Mouse (Mus musculus) frontal cortex, postnatal 10 days (tissue): Measurements from ENCODE around the gene Kcnip3.

Experiments
- DNase-seq, 2 experiments: peaks; one replicate each; pipeline ENCODE4 v3.0.0; 2022; ENCODE audit warnings: low spot score in 2 of 2, mixed read lengths in 1 of 2

Gene Kcnip3

DNA sequence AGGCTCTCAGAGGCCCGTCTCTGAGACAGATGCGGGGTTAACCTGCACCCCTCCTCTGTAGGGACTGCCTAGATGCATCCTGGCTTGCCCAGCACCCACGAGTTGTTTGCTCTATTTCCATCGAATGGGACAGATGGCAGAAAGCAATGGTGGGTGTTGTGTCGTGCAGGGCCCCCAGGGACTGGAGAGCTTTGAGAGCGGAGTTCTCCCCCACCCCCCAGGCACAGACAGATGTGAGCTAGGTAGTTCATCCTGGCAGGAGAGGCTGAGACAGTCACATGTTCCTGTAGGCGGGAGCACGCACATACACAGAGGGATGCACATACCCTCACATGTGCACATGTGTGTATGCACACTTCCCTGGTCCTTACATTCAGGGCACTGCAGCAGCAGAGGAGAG, 4.8 kb downstream of the Kcnip3 start:
- peak in 1 of 2 experiments; percentile 69 for DNase-seq

GRCm38 (mm10) chr2:127514380-127515124, 7.3 kb downstream of the Kcnip3 start:
- no peak for DNase-seq

DNA sequence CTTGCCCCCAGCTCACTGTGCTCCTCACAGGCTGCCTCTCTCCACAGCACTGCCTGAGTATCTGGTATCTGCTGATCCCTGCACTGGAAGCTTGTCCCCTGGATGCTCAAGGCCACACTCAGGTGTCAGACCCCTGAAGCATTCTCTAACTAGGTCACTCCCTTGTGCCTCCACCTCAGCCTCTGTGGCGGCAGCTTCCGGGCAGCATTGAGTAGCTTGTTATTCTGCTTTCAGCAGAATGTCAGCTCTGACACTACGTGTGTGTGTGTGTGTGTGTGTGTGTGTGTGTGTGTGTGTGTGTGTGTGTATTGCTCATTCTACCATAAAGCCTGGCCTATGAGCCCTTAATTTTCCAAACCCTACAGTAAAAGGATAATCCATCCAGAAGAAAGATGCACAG, 8.7 kb downstream of the Kcnip3 start:
- DNase-seq: no peak

DNA sequence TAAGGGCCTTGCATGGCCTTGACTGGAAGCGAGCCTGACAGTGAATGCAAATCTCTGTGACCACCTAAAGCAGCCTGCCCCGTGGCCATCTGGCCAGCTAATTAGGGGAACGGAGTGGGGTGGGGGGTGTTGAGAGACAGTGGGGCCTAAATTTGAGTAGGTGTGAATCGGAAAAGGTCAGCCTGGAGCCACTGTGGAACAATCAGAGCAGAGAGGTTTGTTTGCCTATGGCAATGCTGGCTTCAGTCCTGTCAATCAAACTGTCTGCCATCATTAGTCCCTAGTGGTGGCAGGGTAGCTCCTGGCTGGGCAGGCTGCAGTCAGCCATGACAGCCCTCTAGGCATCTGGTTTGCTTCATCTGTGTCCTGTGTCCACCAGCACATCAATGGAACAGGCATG, 10.5 kb downstream of the Kcnip3 start:
- DNase-seq: no peak

DNA sequence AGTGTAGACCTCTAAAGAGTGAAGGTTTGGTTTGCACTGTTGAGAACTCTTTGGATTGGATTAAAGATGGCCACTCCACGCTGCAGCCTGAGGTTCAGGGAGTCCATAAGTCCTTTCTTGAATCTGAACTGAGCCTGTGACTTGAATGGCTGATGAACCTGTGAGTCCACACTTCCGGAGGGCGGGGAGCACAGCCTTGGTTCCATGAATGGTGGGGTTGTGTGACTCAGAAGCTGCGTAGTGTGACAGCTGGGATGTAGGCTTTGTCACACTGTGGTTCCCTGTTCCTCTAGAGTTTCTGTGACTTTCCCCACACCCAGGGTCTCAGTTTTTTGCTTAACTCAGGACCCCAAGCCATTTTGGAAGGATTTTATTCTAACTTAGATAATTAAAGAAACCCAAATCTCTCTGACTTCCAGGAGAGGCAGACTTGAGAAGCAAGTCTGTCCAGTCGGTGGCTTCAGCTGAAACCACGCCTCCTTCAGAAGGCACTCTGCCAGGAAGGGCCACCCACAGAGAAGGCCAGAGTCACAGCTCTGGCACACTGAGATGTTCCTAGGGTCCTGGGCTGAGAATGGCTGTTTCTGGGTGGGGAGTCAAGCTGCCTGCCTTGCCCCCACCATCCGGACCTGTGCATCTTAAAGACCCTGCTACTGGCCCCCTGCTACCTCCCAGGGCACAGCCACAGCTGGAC, 13.8 kb downstream of the Kcnip3 start:
- no peak for DNase-seq

DNA sequence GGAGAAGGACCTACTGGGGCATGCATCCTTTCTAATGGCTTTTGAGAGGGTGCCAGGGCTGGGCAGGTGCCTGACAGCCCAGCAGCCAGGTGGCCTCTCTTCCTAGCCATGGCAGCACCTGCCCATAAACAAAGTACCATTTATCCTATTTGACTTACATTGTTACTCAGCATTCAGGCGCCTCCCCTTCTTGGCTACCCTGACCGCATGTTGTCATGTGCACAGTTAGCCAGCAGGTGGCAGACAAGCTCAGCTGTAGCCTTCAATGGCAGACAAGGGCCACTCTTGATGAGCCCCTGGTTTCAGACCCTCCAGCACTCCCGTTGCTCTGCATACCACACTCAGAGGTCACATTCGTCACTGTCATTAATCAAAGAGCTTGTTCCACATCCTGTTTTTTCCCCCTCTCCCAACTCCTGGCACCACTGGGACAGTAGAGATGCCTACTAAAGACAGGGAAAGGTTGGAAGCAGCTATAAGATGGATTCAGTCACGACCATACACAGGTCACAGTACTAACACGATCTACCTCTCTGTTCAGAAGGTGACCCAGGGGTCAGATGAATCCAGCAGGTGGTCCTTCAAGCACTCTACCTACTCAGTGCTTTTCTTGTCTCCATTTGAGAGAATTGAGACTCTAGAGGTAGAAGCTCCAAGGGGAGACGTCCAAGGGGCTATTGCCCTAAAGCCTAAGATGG, 14.7 kb downstream of the Kcnip3 start:
- DNase-seq: peak in 1 of 2 experiments; percentile 81

- no peak for DNase-seq
These were observed 15.7 kb downstream of the Kcnip3 start for GRCm38 (mm10) chr2:127506131-127506632.

DNA sequence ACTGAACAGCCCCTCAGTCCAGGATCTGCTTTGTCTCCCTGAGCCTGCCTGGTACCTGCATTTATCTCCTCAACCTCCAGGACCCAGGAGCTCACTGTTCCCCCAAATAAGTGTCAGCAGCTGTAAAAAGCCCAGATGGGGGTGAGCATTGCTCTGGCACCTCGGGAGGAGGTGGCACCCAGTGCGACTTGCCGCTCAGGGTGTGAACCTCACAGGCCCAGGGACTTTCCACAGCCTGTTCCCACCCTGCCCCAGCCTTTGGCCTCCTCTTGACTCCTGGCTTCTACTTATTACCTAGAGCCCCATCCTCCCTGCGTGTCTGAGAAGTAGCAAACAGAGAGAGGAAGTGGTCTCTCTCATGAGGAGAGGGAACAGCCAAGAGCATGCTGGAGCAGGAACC, 16.7 kb downstream of the Kcnip3 start:
- no peak for DNase-seq

DNA sequence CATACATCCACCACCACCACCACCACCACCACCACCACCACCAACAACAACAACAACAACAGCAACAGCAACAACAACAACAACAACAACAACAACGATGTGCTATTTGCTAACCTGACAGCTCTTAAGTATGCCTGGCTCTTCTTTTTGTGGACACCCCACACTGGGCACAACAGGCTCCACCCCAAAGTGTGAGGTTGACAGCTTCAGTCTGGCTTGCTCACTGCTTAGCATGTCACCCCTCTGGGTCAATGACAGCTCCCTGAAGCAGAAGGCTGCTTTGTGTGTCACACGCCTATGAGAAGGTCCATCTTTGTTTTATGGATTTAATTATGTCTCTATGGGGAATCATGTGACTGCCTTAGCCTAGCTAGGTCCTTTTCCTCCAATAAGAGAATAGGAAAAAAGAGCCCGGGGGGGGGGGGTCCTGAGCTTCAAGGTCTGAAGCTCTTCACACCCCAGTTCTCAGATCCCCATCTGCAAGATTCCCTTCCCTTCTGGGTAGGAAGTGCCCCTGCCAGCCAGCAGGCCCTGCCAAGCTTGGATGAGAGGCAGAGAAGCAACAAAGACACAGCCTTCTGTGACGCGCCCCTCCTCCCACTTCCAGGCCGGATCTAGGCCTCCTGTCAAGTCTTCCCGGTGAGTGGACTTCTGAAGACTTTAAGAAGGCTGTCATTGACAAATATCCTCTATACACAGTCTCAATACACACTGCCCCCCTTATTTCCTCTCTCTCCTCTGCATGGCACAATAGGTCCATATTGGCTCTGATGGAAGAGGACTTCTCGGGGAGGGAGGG, 17.9 kb downstream of the Kcnip3 start:
- DNase-seq: peak; percentile 61 to 71

- DNase-seq: no peak
These were observed 20.8 kb downstream of the Kcnip3 start for GRCm38 (mm10) chr2:127501061-127501460.

DNA sequence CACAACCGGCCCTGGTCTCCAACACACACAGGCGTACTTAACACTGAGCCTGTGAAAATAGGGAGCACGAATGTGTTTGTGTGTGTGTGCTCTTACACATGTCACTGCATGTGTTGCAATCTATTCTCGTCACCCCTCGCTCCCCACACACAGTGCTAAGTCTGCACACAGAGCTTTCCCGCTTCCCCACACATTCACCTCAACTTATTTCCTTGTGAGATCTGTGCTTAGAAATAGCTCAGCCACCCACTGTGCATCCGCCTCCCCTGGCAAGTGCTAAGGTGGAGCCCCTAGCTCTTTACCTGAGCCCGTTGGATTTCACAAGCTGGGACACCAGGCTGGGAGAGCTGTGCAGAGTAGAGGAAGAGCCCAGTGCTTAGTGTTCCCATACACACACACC, 23.1 kb downstream of the Kcnip3 start:
- no peak for DNase-seq

DNA sequence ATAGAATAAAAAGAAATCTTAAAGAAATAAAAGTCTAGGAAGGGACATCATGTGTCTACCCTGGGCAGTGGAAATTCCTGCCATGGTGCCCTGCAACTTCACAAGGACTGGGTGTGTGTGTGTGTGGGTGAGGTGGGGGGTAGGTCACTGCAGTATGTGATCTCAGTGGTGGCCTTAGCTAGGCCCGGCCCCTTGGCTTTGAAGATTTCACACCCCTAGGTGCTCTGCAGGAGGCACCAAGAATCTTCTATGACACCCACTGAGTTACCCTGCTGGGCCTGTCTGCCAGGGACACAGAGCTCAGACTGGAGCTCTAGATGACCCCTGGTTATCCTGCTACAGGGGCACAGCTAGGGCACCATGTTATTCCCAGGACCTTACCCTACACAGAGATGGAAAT, 25.6 kb downstream of the Kcnip3 start:
- no peak for DNase-seq

DNA sequence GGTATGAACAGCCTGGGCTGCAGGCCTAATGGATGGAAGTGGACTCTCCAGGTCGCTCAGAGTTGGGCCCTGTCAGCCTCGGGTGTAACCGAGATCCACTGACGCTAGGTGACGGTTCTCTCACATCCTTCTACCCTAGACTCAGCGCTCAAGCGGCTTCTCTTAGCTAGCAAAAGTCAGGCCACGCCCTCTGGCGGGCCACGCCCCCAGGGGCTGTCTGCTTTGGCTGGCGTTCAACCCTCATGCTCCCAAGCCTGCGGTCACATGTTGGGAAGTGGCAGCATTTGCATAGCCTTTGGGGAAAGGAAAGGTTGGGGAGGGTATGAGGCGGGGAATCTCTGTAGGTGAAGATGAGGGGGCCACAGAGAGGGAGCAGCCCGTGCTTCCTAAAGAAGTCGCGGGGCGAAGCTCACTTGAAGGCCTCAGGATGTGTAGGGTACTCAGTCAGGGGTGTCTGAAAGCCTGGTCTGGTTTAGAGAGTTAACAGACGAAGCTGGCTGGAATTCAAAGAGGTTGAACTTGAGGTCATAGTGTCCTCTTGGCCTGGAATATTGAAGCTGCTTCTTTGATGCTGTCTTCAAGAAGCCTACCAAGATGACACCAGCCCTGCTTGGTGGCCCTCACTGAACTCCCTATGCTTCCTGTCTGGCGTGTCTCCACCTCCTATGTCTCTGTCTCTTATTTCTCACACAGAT, 37.3 kb downstream of the Kcnip3 start:
- peak in 1 of 2 experiments; percentile 54 for DNase-seq

- DNase-seq: no peak
These were observed 38.9 kb downstream of the Kcnip3 start for GRCm38 (mm10) chr2:127483001-127483400.

DNA sequence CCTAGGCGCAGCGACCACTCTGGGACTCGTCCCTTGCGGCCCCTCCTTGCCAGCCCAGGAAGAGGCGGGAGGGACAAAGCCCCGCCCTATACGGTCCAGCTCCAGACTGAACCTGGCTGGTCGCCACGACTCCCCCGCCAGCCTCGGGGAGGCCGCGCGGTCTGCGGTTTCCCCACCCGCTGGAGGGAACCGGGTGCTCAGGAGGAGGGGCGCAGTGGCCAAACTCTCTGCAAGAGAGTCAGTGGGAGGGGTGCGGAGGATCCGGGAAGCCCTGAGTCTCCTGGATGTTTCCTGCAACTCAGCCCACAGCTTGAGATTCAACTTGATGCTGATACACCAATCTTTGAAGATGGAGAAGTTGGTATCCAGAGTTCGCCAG, 39.4 kb downstream of the Kcnip3 start:
- DNase-seq: peak in 1 of 2 experiments; percentile 54

DNA sequence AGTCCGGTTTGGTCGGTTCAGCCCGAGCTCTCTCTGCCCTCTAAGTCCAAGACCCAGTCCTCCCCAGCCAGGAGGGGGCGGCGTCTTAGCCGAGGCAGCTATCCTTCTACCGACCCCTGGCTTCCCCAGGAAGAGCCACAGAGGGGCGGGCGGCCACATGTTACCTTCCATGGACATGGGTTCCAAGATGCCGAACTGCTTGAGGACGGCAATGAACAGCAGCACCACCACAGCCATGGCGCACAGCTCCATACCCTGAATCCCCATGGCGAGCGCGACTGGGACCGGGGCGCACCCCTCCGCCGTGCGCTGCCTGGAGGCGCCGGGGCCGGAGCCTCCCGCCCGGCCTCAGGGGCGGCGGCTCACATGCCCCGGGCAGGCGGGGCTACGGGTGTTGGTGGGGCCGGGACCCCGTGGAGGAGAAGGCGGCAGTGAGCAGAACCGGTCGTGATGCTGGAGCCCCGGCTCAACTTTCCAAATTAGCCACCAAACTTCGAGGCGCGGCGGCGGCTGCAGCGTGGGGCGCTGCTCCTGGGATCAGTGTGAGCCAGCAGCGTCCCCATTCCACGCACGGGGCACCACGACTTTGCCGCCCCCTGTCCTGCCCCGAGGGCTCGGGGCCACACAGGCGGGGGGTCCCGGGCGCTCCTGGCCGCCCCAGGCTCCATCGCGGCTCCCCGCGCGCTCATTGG, 39.9 kb downstream of the Kcnip3 start:
- no peak for DNase-seq

DNA sequence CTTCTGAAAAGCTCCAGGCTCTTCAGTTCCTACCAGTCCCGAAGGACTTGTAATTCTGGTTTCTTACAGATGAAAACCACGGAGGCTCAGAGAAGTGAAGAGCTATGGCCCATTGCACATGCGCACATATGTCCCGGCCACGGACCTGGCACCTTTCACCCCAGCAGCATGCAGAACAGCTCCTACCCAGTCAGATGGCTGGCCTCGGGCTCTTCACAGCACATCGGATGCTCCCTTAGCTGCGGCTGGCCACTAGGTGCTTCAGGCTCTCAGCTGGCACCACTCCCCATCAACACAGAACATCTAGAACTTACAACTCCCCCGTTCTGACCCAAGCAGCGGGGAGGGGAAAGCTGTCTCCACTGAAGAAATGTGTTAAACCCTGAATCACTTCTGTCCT, 42.1 kb downstream of the Kcnip3 start:
- DNase-seq: no peak

- DNase-seq: no peak
These were observed 42.7 kb downstream of the Kcnip3 start for GRCm38 (mm10) chr2:127479210-127479609.

GRCm38 (mm10) chr2:127472279-127472678, 49.6 kb downstream of the Kcnip3 start:
- DNase-seq: no peak

DNA sequence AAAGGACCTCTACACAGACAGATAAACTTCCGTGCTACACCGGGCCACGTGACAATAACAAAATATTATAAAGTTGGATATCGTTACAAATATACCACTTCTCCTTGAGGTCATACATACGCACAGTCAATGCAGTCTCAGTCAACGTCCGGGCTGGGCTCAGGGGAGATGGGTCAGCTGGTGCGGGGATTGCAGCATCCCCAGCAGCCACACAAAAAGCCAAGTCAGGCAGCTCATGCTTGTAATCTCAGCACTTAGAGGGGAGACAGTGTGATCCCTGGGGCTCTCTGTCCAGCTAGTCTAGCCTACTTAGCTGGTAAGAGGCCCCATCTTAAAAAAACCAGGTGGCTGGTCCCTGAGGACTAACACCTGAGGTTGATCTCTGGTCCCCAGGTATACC, 50.6 kb downstream of the Kcnip3 start:
- DNase-seq: no peak

DNA sequence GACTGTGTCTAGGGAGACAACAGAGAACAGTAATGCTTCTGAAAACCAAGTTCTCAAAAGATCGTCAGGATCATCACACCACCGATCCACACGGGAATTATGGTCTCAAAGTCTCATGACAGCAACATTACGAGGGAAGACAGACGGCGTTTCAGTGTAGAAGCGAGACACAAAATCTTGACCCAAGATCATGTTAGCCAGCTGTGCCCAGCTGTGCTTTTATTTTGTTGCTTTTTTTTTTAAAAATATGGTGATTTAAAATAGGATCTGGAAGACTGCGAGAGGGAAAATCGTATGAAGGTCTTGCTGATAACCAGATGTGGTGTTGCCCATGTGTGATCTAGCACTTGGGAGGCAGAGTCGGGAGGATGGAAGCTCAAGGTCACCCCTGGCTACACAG, 51.2 kb downstream of the Kcnip3 start:
- no peak for DNase-seq
